17 mouse cellular contexts compared by ENCODE assay signal in genomic region chr15:96297623-96298188, GRCm38 (mm10). TPM values are rescaled to one million over a fixed set of nuclear protein-coding genes. Genes with fewer than 3 reads are reported as not detected.
DNase-seq lines count a peak whose midpoint lies in the region; ATAC-seq and TF ChIP-seq lines count a peak whose summit lies in the region.
"Had no signal": no experiment of that assay in that cellular context is flagged by ENCODE, and none has a peak within 500 bp of the region (broad histone marks: within the 10 kb centered on the region; RNA-seq: fewer than 3 reads in every experiment).

No protein-coding gene starts in this region.

- no peak for DNase-seq in heart, postnatal 0 days (ENCODE audit: low spot score)
- no peak for DNase-seq in heart, postnatal 25 days (ENCODE audit: low spot score)
- peak; percentile 44 to 62 for DNase-seq in thymus, postnatal 10 days (ENCODE audit: low spot score in 2 of 2)
- no peak for DNase-seq in kidney, postnatal 10 days
- no peak for DNase-seq in lung, postnatal 0 days (ENCODE audit: low spot score)
- DNase-seq in frontal cortex, postnatal 36 days (ENCODE audit: low spot score in 2 of 2): no peak
- DNase-seq: cerebellum, postnatal 10 days; forebrain, postnatal 0 days; gastrocnemius, postnatal 14 days; layer of hippocampus, adult 9-11 months; right cerebral cortex, postnatal 4 days had no signal

- peak overlapping the region; percentile 51; the same call in 1 of the 2 replicates for H3K27ac ChIP-seq in heart, postnatal 0 days (ENCODE audit: low read depth)
- H3K27ac ChIP-seq in lung, postnatal 0 days (ENCODE audit: low read length): no peak overlapping the region
- H3K27ac ChIP-seq: heart, embryonic 10.5 days; hindbrain, embryonic 12.5 days; midbrain, embryonic 13.5 days; neural tube, embryonic 13.5 days had no signal

- no peaks in the 10 kb centered on the region for H3K27me3 ChIP-seq in heart, postnatal 0 days (ENCODE audit: control insufficient read depth, insufficient read depth, low read length)
- no peaks in the 10 kb centered on the region for H3K27me3 ChIP-seq in megakaryocyte, embryonic 14.5 days (replicated peaks)
- no peaks in the 10 kb centered on the region for H3K27me3 ChIP-seq in lung, postnatal 0 days (replicated peaks; ENCODE audit: insufficient read depth, low read length)
- H3K27me3 ChIP-seq: hindbrain, embryonic 12.5 days; midbrain, embryonic 13.5 days; neural tube, embryonic 13.5 days had no signal

- no peaks in the 10 kb centered on the region for H3K9me3 ChIP-seq in heart, postnatal 0 days (replicated peaks; ENCODE audit: control insufficient read depth, low read length)
- H3K9me3 ChIP-seq in megakaryocyte, embryonic 14.5 days: no peaks in the 10 kb centered on the region
- no peaks in the 10 kb centered on the region for H3K9me3 ChIP-seq in lung, postnatal 0 days (ENCODE audit: low read length)
- H3K9me3 ChIP-seq: heart, embryonic 10.5 days; hindbrain, embryonic 12.5 days; midbrain, embryonic 13.5 days; neural tube, embryonic 13.5 days had no signal

- H3K4me1 ChIP-seq in heart, postnatal 0 days (ENCODE audit: control insufficient read depth, insufficient read depth): peaks cover 17% of the 10 kb centered on the region
- H3K4me1 ChIP-seq in megakaryocyte, embryonic 14.5 days: peaks cover 50% of the 10 kb centered on the region
- H3K4me1 ChIP-seq in lung, postnatal 0 days (ENCODE audit: insufficient read depth, low read depth, low read length): 0 out of 2 replicates have a peak, but pooled peaks cover 2% of the 10 kb centered on the region

- no peak for TF ChIP-seq CTCF in heart, postnatal 0 days (IDR thresholded peaks at IDR 0.05; ENCODE audit: low read depth)
- no peak for TF ChIP-seq CTCF in lung, postnatal 0 days (IDR thresholded peaks at IDR 0.05)

- intact Hi-C loops in heart, postnatal 25 days (cut with DNase I): no loop called here

- WGBS in heart, postnatal 0 days: 92% methylated on average over 9 of the region's 9 CpGs
- 85% methylated on average over 9 of the region's 9 CpGs for WGBS in lung, postnatal 0 days

- H3K9ac ChIP-seq in heart, postnatal 0 days (replicated peaks; ENCODE audit: low read depth, low read length): no peak overlapping the region
- no peak overlapping the region for H3K9ac ChIP-seq in lung, postnatal 0 days (replicated peaks; ENCODE audit: low read depth)
- H3K9ac ChIP-seq: forebrain, postnatal 0 days; hindbrain, embryonic 12.5 days; midbrain, embryonic 13.5 days; neural tube, embryonic 13.5 days had no signal

- peaks cover 14% of the 10 kb centered on the region for H3K36me3 ChIP-seq in heart, postnatal 0 days (replicated peaks; ENCODE audit: control insufficient read depth, insufficient read depth, low read length)
- peaks cover 81% of the 10 kb centered on the region for H3K36me3 ChIP-seq in megakaryocyte, embryonic 14.5 days (replicated peaks; ENCODE audit: low read length)
- H3K36me3 ChIP-seq in lung, postnatal 0 days (ENCODE audit: insufficient read depth, low read length): 0 out of 2 replicates have a peak, but pooled peaks cover 7% of the 10 kb centered on the region

- no peak overlapping the region for H3K4me3 ChIP-seq in heart, postnatal 0 days (ENCODE audit: low read depth, low read length)
- peak overlapping the region; percentile 72 for H3K4me3 ChIP-seq in megakaryocyte, embryonic 14.5 days (replicated peaks)
- H3K4me3 ChIP-seq in lung, postnatal 0 days (ENCODE audit: low read depth, low read length): no peak overlapping the region
- H3K4me3 ChIP-seq: heart, embryonic 10.5 days; hindbrain, embryonic 12.5 days; midbrain, embryonic 13.5 days; neural tube, embryonic 13.5 days had no signal

- TF ChIP-seq EP300 in heart, postnatal 0 days (IDR thresholded peaks at IDR 0.05; ENCODE audit: low read depth): no peak
- TF ChIP-seq EP300 in lung, postnatal 0 days (IDR thresholded peaks at IDR 0.05): no peak

- ATAC-seq in heart, postnatal 0 days (ENCODE audit: insufficient read depth, low read depth): no peak
- ATAC-seq in CD4-positive, CD25-positive, alpha-beta regulatory T cell, adult 4 months: peak; percentile 86
- ATAC-seq in lung, postnatal 0 days: no peak
- ATAC-seq: forebrain, postnatal 0 days; midbrain, embryonic 13.5 days had no signal

- no peak overlapping the region for H3K4me2 ChIP-seq in heart, postnatal 0 days (ENCODE audit: low read depth, low read length)
- no peak overlapping the region for H3K4me2 ChIP-seq in lung, postnatal 0 days (replicated peaks; ENCODE audit: low read depth, low read length)
- H3K4me2 ChIP-seq: hindbrain, embryonic 12.5 days; midbrain, embryonic 13.5 days; neural tube, embryonic 13.5 days had no signal

RNA-seq across cellular contexts. Expression of gene Arid2, which starts 10.4 kb away (rescaled TPM):
- total RNA-seq in heart, postnatal 0 days (2014; rRNA removed; ENCODE audit: low replicate concordance): 28.4 and 39.8 TPM in 2 replicates
- 8.2 and 8.7 TPM in 2 replicates for polyA plus RNA-seq in heart, postnatal 0 days (2015; fragmentation: Nextera tagmentation; extraction: Ambion mirVana)
- 10 to 100 TPM; 21.0 to 26.9 TPM for total RNA-seq in heart, postnatal 25 days (2021)
- 10 to 100 TPM; 17.9 to 21.0 TPM for polyA plus RNA-seq in CD4-positive, CD25-positive, alpha-beta regulatory T cell, adult 4 months (2017; shearing (Covaris generic))
- 4.4 and 5.9 TPM in 2 replicates for polyA plus RNA-seq in megakaryocyte, embryonic 14.5 days (2012; ENCODE audit: insufficient read depth, low replicate concordance)
- 15.3 and 15.7 TPM in 2 replicates for polyA plus RNA-seq in lung, postnatal 0 days (2015; fragmentation: Nextera tagmentation; extraction: Ambion mirVana)

Comparison
In these comparisons a context has a peak if more than half of its experiments do, and no peak if none do; other contexts are left out.
1. DNase-seq: peak in thymus, postnatal 10 days (2 of 2); none in heart, postnatal 0 days (single experiment), heart, postnatal 25 days (single experiment), kidney, postnatal 10 days (single experiment), lung, postnatal 0 days (single experiment) and frontal cortex, postnatal 36 days (0 of 2).